Mouse (Mus musculus): ENCODE measurements at regions not wholly inside any gene's neighbourhood (a gene's known extent, or its start where the extent isn't known, plus 50 kb on each side); places are given as distances from the start of the nearest gene placed in this dataset.

DNA sequence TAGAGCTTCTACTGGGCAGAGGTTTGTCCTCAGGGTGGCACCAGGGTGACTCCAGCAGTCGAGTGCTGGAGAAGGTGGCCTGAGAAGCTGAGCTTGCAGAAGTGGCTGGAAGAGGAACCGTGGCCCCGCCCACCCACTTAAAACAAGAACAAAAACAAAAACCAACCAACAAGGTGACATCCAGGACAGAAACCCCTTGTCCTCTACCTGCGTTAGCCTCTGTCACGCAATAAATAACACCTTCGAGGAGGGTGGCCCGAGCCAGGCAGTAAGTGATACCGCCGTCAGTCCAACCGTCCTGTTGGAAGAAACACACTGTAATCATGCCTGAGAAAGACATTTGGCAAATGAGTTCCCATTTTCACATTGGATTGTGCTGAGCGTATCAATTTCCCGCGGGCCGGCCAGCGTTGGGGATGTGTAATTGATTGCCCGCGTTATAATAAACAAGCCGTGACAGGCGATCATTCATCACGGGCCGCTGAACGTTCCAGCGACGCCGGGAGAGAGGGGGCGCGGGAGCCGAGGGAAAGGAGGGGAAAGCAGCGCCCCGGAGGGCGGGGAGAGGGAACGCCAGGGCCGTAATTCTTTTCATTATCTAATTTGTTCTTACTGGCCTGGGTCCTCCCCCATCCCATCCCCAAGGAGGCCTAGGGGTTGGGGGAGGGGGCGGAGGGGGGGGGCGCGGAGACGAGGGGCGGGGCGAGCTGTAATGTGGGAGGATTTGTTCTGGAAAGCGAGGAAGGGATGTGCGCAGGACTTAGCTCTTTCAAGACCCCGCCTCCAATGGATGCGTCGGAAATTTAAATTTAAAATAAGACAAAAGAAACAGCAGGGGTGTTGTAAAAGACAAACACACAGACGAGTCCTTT, 135.6 kb downstream of the 2410131K14Rik start:
- peak; percentile 47 for DNase-seq

GRCm38 (mm10) chr5:118381294-118381675, 136.3 kb downstream of the 2410131K14Rik start:
- peak; percentile 48 for DNase-seq

- no peak for DNase-seq
Observed at GRCm38 (mm10) chr5:118386126-118386525, 141.1 kb downstream of the 2410131K14Rik start.

GRCm38 (mm10) chr5:118388419-118388818, 143.4 kb downstream of the 2410131K14Rik start:
- no peak for DNase-seq

DNA sequence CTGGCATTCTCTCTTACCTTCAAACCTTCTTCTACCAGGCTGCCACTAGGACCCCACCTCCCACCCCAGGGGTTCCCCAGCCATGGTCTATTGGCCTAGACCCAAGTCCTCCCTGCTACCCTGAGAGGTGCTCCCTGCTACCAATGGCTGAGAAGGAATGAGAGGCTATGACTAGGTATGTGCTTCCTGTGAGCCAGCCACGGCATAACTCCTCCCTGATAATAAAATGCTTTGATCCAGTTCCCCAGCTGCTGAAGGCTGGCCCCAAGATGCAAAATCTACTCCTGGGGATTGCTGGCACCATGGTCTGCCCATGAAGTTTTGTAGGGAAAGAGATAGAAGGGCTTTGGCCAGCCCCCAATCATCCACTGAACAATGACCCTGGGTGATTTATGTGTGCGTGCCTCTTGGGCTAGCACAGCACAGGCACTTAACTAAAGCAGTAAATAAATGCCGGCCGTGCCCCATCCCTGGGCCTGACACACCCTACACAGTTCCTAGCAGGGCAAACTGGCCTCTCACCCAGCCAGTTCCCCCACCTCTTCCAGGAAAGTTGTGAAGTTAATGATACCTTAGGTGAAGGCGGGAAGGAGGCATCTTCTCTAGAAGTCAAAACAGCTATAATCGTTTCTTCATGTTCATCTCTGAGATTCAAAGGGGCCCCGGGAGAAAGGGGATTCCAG, 145.8 kb downstream of the 2410131K14Rik start:
- DNase-seq, result no peak

DNA sequence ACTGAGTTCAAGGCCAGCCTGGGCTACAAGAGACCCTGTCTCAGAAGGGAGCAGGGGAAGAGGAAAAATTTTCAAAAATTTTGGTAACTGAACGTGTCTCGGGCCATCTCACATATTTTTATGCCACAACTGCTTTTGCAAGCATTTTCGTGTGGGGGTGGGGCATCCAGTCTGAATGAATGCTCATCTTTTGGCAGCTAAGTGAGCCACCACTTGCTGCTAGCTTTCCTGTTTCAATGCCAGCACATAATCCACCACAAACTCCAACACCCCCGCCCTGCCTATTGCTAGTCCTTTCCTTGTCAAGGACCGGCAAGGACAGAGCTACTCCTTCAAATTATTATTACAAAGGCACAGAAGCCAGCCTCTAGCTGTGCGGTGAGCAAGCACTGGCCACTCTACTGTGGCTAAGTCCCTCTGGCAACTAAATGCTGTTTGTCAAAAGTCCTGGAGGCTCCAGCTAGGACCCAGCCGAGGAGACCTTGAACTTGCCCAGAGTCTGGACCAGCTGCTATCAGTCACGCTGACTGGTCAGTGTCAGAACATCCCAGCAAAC, 148.0 kb downstream of the 2410131K14Rik start:
- no peak for DNase-seq

- DNase-seq, result no peak
Observed at GRCm38 (mm10) chr5:118394051-118394450, 149.0 kb downstream of the 2410131K14Rik start.

DNA sequence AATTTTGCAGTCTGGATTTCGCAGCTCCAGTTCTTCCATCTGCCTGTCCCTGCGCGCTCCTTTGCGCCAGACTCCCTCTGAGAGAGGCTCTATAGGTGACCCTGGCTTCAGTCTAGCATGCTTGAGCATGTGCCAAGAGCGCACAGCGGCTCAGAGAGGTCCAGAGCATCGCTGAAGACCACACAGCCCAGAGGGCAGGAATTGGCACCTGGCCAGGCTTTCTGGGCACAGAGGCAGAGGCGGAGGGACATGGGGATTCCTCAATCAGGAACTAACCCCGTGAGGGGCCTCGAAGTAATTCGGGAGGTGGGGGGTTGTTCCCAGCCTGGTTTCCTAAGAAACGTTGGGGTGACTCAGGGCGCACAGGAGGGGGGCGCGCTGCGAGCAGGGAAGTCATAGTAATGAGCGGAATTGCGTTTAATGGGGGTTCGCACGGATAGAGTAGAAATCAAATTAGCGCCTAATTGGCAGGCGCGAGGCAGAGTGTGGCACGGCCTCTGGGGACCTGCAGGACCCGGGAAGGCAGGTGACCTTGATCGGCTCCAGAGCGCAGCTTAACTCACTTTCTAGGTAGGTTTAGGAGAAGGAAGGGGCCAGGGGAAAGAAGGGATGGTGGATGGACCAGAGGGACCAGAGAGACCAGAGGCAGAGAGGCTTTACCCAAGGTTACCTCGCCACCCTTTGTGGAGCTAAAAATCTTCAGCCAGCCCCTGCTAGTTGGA, 151.1 kb downstream of the 2410131K14Rik start:
- no peak for DNase-seq

- no peak for DNase-seq
Observed at GRCm38 (mm10) chr5:118400926-118401325, 155.9 kb downstream of the 2410131K14Rik start.

DNA sequence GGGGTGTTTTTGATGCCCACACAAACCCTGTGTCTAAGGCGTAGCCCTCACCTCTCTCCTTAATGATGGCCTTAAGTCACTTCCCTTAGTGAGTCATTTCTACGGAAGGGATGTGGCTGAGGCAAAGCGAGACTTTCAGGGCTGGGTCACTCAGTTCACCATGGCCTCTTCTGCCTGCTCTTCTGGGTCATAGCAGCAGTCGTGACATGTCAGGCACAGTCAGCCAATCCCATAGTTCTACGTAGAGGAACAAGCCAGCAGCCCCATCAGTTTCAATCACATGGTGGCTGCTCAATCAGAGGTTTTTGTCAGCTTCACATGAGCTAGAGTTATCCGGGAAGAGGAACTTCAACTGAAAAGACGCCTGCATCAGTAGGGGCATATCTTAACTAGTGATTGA, 156.1 kb upstream of the Med13l start:
- no peak for DNase-seq

DNA sequence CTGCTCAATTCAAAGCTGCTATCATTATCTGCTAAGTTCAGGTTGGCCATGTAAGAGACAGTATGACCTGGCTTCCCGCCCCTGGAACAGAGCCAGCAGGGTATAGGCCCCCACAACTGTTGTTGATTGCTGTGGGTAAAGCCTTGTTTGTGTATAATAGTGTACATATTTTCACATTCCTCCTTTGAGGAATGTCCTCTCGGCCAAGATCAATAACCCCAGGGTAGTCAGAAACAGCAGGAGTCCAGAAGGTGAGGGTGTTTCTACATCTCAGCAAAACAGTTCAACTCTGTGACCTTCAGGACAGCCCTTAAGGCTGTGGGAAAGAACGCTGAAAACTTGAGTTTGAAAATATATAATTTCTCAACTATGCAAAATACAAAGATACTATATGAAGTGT, 155.1 kb upstream of the Med13l start:
- no peak for DNase-seq

- no peak for DNase-seq
Observed at GRCm38 (mm10) chr5:118407451-118407850, 153.0 kb upstream of the Med13l start.

DNA sequence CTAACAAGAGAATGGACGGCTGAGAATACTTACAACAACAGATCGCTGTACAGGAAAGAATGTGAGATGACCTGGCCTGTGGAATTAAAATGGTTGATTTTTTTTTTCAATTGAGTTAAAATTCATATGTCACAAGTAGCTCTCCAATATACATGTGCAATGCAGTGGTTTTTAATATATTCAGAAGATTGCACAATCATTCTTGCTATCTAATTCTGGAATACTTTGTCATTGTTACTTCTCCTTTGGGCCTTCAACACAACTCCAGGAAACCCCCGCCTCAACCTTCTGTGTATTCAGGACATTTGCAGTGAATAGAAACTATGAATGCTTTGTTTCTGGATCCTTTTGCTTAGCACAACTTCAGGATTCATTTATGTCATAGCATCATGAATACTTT, 152.5 kb upstream of the Med13l start:
- no peak for DNase-seq

GRCm38 (mm10) chr5:118408826-118409225, 151.7 kb upstream of the Med13l start:
- DNase-seq, result no peak

DNA sequence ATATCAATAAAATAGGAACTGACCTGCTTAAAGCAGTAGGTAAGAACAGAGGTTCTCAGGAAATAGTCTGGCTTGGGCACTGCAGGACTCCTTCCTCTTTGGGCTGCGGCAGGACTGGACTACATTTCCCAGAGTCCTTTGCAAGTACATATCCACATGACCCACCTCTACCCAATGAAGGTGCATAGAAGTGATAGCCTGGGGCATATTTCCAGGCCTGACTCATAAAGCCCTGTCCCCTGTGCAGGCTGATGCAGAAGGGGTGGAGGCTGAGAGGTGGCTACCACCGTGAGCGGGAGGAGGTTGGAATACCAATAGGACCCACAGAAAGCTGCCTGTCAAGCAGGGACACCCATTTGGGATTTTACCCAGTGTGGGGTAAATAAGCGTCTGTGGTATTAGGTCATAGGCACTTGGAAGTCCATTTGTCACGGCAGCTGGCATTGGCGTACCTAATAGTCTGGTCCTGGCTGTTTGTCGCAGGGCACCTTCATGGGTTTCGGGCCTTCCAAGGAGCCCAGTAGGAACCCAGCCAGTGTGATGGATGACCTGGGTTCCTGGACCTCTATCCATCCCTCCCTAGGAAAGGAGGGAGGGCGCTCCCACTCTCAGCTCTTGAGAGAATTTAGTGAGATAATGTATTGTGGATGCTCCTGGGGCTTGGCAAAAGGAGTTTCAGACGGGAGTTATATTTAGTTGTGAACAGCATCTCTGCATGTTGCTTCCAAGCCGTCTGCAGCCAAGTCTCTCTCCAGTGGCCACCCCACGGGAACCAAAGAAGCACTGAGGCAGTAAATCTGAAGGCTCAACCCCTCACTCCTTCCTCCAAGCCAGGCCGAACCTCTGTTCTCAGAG, 146.8 kb upstream of the Med13l start:
- DNase-seq, result peak; percentile 78

GRCm38 (mm10) chr5:118419344-118420037, 141.0 kb upstream of the Med13l start:
- no peak for DNase-seq

- peak; percentile 72 for DNase-seq
Observed at GRCm38 (mm10) chr5:118421884-118422821, 138.3 kb upstream of the Med13l start.

- no peak for DNase-seq
Observed at GRCm38 (mm10) chr5:118424177-118424576, 136.3 kb upstream of the Med13l start.

GRCm38 (mm10) chr5:118424764-118425568, 135.5 kb upstream of the Med13l start:
- DNase-seq, result no peak

GRCm38 (mm10) chr5:118426673-118427072, 133.8 kb upstream of the Med13l start:
- DNase-seq, result peak; percentile 47

Data from right cerebral cortex, postnatal 25 days (tissue).